9 mouse cellular contexts compared by ENCODE assay signal in the genomic region with DNA sequence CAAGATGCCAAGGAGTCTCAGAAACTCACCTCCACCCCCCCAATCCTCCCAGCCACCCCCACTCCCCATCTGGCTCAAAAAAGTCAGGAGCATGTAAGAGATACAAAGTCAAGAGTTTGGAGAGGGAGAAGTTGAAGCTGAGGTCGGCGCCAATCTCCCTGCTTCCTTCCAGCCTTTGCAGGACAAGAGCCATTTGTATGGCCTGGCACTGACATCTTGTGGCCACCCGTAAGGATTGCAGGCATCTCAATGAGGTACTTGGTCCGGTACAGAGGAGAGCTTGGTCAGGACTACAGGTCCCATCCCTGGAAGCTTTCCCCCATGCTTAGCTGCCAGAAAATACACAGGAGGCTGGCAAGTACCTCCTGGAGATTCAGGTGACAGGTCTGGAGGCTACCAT. TPM values are rescaled to one million over a fixed set of nuclear protein-coding genes. Genes with fewer than 3 reads are reported as not detected.
DNase-seq lines count a peak whose midpoint lies in the region; ATAC-seq and TF ChIP-seq lines count a peak whose summit lies in the region.
"Had no signal": no experiment of that assay in that cellular context is flagged by ENCODE, and none has a peak within 500 bp of the region (broad histone marks: within the 10 kb centered on the region; RNA-seq: fewer than 3 reads in every experiment).

No protein-coding gene starts in this region.

- peak; percentile 68 for DNase-seq in R1 (ENCODE audit: low read depth, low spot score)
- DNase-seq in gastrocnemius, postnatal 10 days: peak; percentile 66
- peak; percentile 49 to 58 for DNase-seq in lung, adult 18-20 months
- DNase-seq in retina, postnatal 1 day: peak; percentile 81
- DNase-seq in c-Kit-positive CD71-positive TER-119-positive erythroid progenitor cells, embryonic 14.5 days (ENCODE audit: low spot score): no peak

- H3K4me3 ChIP-seq in C2C12 (ENCODE audit: insufficient read depth, poor library complexity, severe bottlenecking): no peak overlapping the region
- H3K4me3 ChIP-seq in kidney, embryonic 16.5 days (ENCODE audit: low read length): no peak overlapping the region
- H3K4me3 ChIP-seq: heart, embryonic 13.5 days had no signal

- no peaks in the 10 kb centered on the region for H3K79me2 ChIP-seq in C2C12 (ENCODE audit: control insufficient read depth, insufficient read depth)

- 0 out of 2 replicates have a peak overlapping the region, but pooled peaks have one; percentile 22 for H3K9ac ChIP-seq in kidney, embryonic 16.5 days (replicated peaks; ENCODE audit: low read length)
- H3K9ac ChIP-seq: heart, embryonic 13.5 days had no signal

- ATAC-seq in common myeloid progenitor, adult 5-6 weeks (replicated peaks; ENCODE audit: low read depth, poor library complexity, severe bottlenecking): peak; percentile 85
- ATAC-seq in kidney, embryonic 16.5 days (ENCODE audit: low FRiP score, low TSS enrichment): peak; percentile 44; the same call in 1 of the 2 replicates

- no peaks in the 10 kb centered on the region for H3K79me3 ChIP-seq in C2C12 (ENCODE audit: low read depth)

- TF ChIP-seq CTCF in C2C12 (IDR thresholded peaks at IDR 0.05; ENCODE audit: control insufficient read depth, insufficient read depth, insufficient read length): peak; percentile 79

- no peak overlapping the region for H3K27ac ChIP-seq in kidney, embryonic 16.5 days (ENCODE audit: low read length)
- H3K27ac ChIP-seq: heart, embryonic 13.5 days had no signal

- no peaks in the 10 kb centered on the region for H3K9me3 ChIP-seq in kidney, embryonic 16.5 days (ENCODE audit: low read length)
- H3K9me3 ChIP-seq: heart, embryonic 13.5 days had no signal

- peaks cover 3% of the 10 kb centered on the region for H3K27me3 ChIP-seq in C2C12 (ENCODE audit: control insufficient read depth, insufficient read depth, insufficient read length)
- H3K27me3 ChIP-seq in kidney, embryonic 16.5 days (ENCODE audit: insufficient read depth, low read length): peaks cover 8% of the 10 kb centered on the region; the same call in 1 of the 2 replicates

- peaks cover 59% of the 10 kb centered on the region for H3K4me1 ChIP-seq in kidney, embryonic 16.5 days (ENCODE audit: insufficient read depth, low read length)

- H3K36me3 ChIP-seq in C2C12 (ENCODE audit: control insufficient read depth, insufficient read depth): no peaks in the 10 kb centered on the region
- no peaks in the 10 kb centered on the region for H3K36me3 ChIP-seq in kidney, embryonic 16.5 days (ENCODE audit: insufficient read depth, low read length)
- H3K36me3 ChIP-seq: heart, embryonic 13.5 days had no signal

- no peak overlapping the region for H3ac ChIP-seq in C2C12 (ENCODE audit: control insufficient read depth, insufficient read length, low read depth)

- WGBS in kidney, embryonic 16.5 days: 3% methylated on average over 4 of the region's 4 CpGs

- no peak overlapping the region for H3K4me2 ChIP-seq in kidney, embryonic 16.5 days (replicated peaks; ENCODE audit: low read depth, low read length)
- H3K4me2 ChIP-seq: heart, embryonic 13.5 days had no signal

TF ChIP-seq in C2C12, 6 proteins besides CTCF, POLR2A, EP300 and RAD21:
- no peak for TF ChIP-seq USF1 (IDR thresholded peaks at IDR 0.05; ENCODE audit: low read depth)
- TF ChIP-seq FOSL1 (IDR thresholded peaks at IDR 0.05; ENCODE audit: insufficient read depth, low read length, poor library complexity, severe bottlenecking): no peak
- no peak for TF ChIP-seq MYOG (IDR thresholded peaks at IDR 0.05; ENCODE audit: control insufficient read depth, extremely low read depth, insufficient read length)
- no peak for TF ChIP-seq CEBPB (IDR thresholded peaks at IDR 0.05; ENCODE audit: low read depth)
- TF ChIP-seq MAX (IDR thresholded peaks at IDR 0.05): no peak
- no peak for TF ChIP-seq MYOD1 (IDR thresholded peaks at IDR 0.05; ENCODE audit: control insufficient read depth, insufficient read length, low read depth)

RNA-seq across cellular contexts. Expression of a gene that starts 35.7 kb away (rescaled TPM):
- polyA plus RNA-seq in C2C12 (2012; fragmentation: generic; extraction: Trizol): 9.1 TPM
- 48.8 and 52.4 TPM in 2 replicates for total RNA-seq in common myeloid progenitor, adult 5-6 weeks (2017)
- total RNA-seq in gastrocnemius, postnatal 10 days (2021): 10 to 100 TPM; 22.4 to 28.4 TPM
- polyA plus RNA-seq in kidney, embryonic 16.5 days (2015; fragmentation: Nextera tagmentation; extraction: Ambion mirVana): 38.7 and 46.0 TPM in 2 replicates
